23 mouse cellular contexts compared by ENCODE assay signal in the genomic region with DNA sequence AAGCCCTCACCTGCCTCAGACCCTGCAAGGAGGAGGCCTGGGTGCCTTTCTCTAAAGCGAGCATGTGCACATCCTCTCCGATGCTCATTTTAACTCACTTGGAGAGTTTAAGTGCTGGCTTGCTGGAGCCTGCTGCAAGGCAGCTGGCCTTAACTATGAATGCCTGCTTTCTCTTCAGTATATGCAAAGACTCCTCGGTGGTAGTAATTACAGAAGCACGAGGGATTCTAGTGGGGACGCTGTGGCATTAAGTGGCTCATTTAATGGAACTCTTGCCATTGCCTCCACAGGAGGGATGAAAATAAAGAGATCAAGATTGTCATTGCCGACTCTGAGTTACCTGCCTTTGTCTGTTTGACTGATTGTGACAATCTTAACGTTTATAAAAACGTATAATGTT. TPM values are rescaled to one million over a fixed set of nuclear protein-coding genes. Genes with fewer than 3 reads are reported as not detected.
"Had no signal": no experiment of that assay in that cellular context is flagged by ENCODE, and none has a peak within 500 bp of the region (broad histone marks: within the 10 kb centered on the region; RNA-seq: fewer than 3 reads in every experiment).

No protein-coding gene starts in this region.

- H3K9ac ChIP-seq: lung, embryonic 15.5 days; midbrain, embryonic 13.5 days; midbrain, embryonic 15.5 days; neural tube, embryonic 12.5 days; stomach, embryonic 15.5 days had no signal

- H3K27ac ChIP-seq: lung, embryonic 15.5 days; macrophage; midbrain, embryonic 13.5 days; midbrain, embryonic 15.5 days; neural tube, embryonic 12.5 days; stomach, embryonic 15.5 days had no signal

- H3K9me3 ChIP-seq: lung, embryonic 15.5 days; megakaryocyte, embryonic 14.5 days; midbrain, embryonic 13.5 days; midbrain, embryonic 15.5 days; neural tube, embryonic 12.5 days; stomach, embryonic 15.5 days had no signal

- H3K4me1 ChIP-seq: lung, embryonic 15.5 days; megakaryocyte, embryonic 14.5 days; stomach, embryonic 15.5 days had no signal

- H3K27me3 ChIP-seq: lung, embryonic 15.5 days; midbrain, embryonic 13.5 days; midbrain, embryonic 15.5 days; stomach, embryonic 15.5 days had no signal

- ATAC-seq: lung, postnatal 0 days; midbrain, embryonic 13.5 days; midbrain, embryonic 15.5 days had no signal

- DNase-seq: lung, adult 2 months; lung, postnatal 14 days; lung, postnatal 36 days; right cerebral cortex, postnatal 14 days; thymus, adult 18-20 months; thymus, postnatal 14 days; thymus, postnatal 36 days had no signal

- H3K4me2 ChIP-seq: lung, embryonic 15.5 days; midbrain, embryonic 11.5 days; midbrain, embryonic 13.5 days; midbrain, embryonic 15.5 days; neural tube, embryonic 12.5 days; stomach, embryonic 15.5 days had no signal

- H3K4me3 ChIP-seq: lung, embryonic 15.5 days; megakaryocyte, embryonic 14.5 days; midbrain, embryonic 13.5 days; midbrain, embryonic 15.5 days; neural tube, embryonic 12.5 days; stomach, embryonic 15.5 days had no signal

- H3K36me3 ChIP-seq: lung, embryonic 15.5 days; midbrain, embryonic 13.5 days; midbrain, embryonic 15.5 days; neural tube, embryonic 12.5 days; stomach, embryonic 15.5 days had no signal

RNA-seq across cellular contexts. Expression of a gene that starts 59.7 kb away (rescaled TPM):
- total RNA-seq: megakaryocyte progenitor cell, adult 5-6 weeks; midbrain, postnatal 0 days; monocyte, adult 5-6 weeks; neutrophil, adult 5-6 weeks had no signal
- polyA plus RNA-seq: lung, adult 2 months; lung, embryonic 15.5 days; lung, postnatal 0 days; macrophage; midbrain, embryonic 11.5 days; midbrain, embryonic 13.5 days; midbrain, embryonic 15.5 days; midbrain, postnatal 0 days; neural tube, embryonic 12.5 days; neural tube, embryonic 14.5 days; spleen, adult 2 months; thymus, postnatal 0 days had no signal
